Mouse (Mus musculus): Measurements from ENCODE around the gene Wtip. TPM values are rescaled to one million over a fixed set of nuclear protein-coding genes. Genes with fewer than 3 reads are reported as not detected.
"Not testable (repeated sequence)": the region's sequence is repeated elsewhere in the genome, so short reads cannot be mapped to it uniquely, and the experiment has no call there.

Gene Wtip
- total RNA-seq (2014; fragmentation: Nextera tagmentation) (not detected in 2 replicates), total RNA-seq (2017) (not detected in 2 replicates), polyA plus RNA-seq (2012) (not detected in 2 replicates)

- peaks cover 6% of the 10 kb centered on the region; the same call in 1 of the 2 replicates for H3K27me3 ChIP-seq (ENCODE audit: insufficient read depth, low read length)
- TF ChIP-seq TAL1 (conservative IDR thresholded peaks at IDR 0.05; ENCODE audit: low read depth, low read length) = no peak
- TF ChIP-seq CTCF (IDR thresholded peaks at IDR 0.05; ENCODE audit: low read depth, low read length) = no peak
- TF ChIP-seq GATA1 (IDR thresholded peaks at IDR 0.05; ENCODE audit: borderline replicate concordance, low read length) = no peak
- no peak for TF ChIP-seq POLR2AphosphoS5 (IDR thresholded peaks at IDR 0.05; ENCODE audit: insufficient replicate concordance, low read depth, low read length)
- no peak for TF ChIP-seq GATA2 (IDR thresholded peaks at IDR 0.05; ENCODE audit: borderline replicate concordance, low read depth, low read length)
These were observed at the start of gene Wtip for GRCm38 (mm10) chr7:34133117-34133762. Gene Wtip (minus strand): TSS chr7:34133268.

GRCm38 (mm10) chr7:34176241-34176640 is 43.2 kb upstream of the Wtip start:
- not testable (repeated sequence) for H3K4me1 ChIP-seq (ENCODE audit: insufficient read depth, low read depth, low read length); H3K27me3 ChIP-seq (ENCODE audit: insufficient read depth, low read length); DNase-seq (ENCODE audit: low spot score); H3K36me3 ChIP-seq (replicated peaks); ATAC-seq (ENCODE audit: extremely low read depth, insufficient number of reproducible peaks, low FRiP score, poor library complexity, severe bottlenecking); H3K4me3 ChIP-seq (ENCODE audit: low read depth, low read length)
- H3K9me3 ChIP-seq (replicated peaks) = peaks cover 23% of the 10 kb centered on the region

More at GRCm38 (mm10) chr7:34133117-34133762, at the start of gene Wtip:
- H3K4me1 ChIP-seq (ENCODE audit: insufficient read depth, low read depth, low read length) = 0 out of 2 replicates have a peak, but pooled peaks cover 3% of the 10 kb centered on the region
- peaks cover 12% of the 10 kb centered on the region for H3K9me3 ChIP-seq (replicated peaks)
- DNase-seq (ENCODE audit: low spot score) = no peak
- no peak within 1 kb of the TSS for H3K4me3 ChIP-seq (ENCODE audit: low read depth, low read length)
- H3K36me3 ChIP-seq (replicated peaks) = no peaks in the 10 kb centered on the region
- ATAC-seq (ENCODE audit: extremely low read depth, insufficient number of reproducible peaks, low FRiP score, poor library complexity, severe bottlenecking) = no peak

GRCm38 (mm10) chr7:34172251-34172650 is 39.2 kb upstream of the Wtip start:
- TF ChIP-seq GATA1 (IDR thresholded peaks at IDR 0.05; ENCODE audit: borderline replicate concordance, low read length) = no peak
- TF ChIP-seq TAL1 (conservative IDR thresholded peaks at IDR 0.05; ENCODE audit: low read depth, low read length) = no peak
- no peak for TF ChIP-seq CTCF (IDR thresholded peaks at IDR 0.05; ENCODE audit: low read depth, low read length)
- no peak for TF ChIP-seq GATA2 (IDR thresholded peaks at IDR 0.05; ENCODE audit: borderline replicate concordance, low read depth, low read length)
- TF ChIP-seq POLR2AphosphoS5 (IDR thresholded peaks at IDR 0.05; ENCODE audit: insufficient replicate concordance, low read depth, low read length) = no peak
- Histone ChIP-seq H3K9me3 (replicated peaks) (peaks cover 15% of the 10 kb centered on the region), H3K36me3 (replicated peaks) (no peaks in the 10 kb centered on the region), H3K4me1 (ENCODE audit: insufficient read depth, low read depth, low read length) (peaks cover 9% of the 10 kb centered on the region), H3K27me3 (ENCODE audit: insufficient read depth, low read length) (0 out of 2 replicates have a peak, but pooled peaks cover 2% of the 10 kb centered on the region), H3K4me3 (ENCODE audit: low read depth, low read length) (no peak overlapping the region)
- ATAC-seq (ENCODE audit: extremely low read depth, insufficient number of reproducible peaks, low FRiP score, poor library complexity, severe bottlenecking) (no peak), DNase-seq (ENCODE audit: low spot score) (no peak)

GRCm38 (mm10) chr7:34169454-34169853 is 36.4 kb upstream of the Wtip start, which contains the start of gene Uba2:
Gene Uba2 (minus strand): TSS chr7:34169599.
- H3K36me3 ChIP-seq (replicated peaks) = peaks cover 19% of the 10 kb centered on the region
- H3K9me3 ChIP-seq (replicated peaks) = no peaks in the 10 kb centered on the region
- TF ChIP-seq CTCF (IDR thresholded peaks at IDR 0.05; ENCODE audit: low read depth, low read length) = no peak
- TF ChIP-seq TAL1 (conservative IDR thresholded peaks at IDR 0.05; ENCODE audit: low read depth, low read length) = no peak
- DNase-seq (ENCODE audit: low spot score) (no peak), ATAC-seq (ENCODE audit: extremely low read depth, insufficient number of reproducible peaks, low FRiP score, poor library complexity, severe bottlenecking) (no peak)
- 0 out of 2 replicates have a peak, but pooled peaks cover 2% of the 10 kb centered on the region for H3K27me3 ChIP-seq (ENCODE audit: insufficient read depth, low read length)
- peak within 1 kb of the TSS; percentile 92 for H3K4me3 ChIP-seq (ENCODE audit: low read depth, low read length)
- H3K4me1 ChIP-seq (ENCODE audit: insufficient read depth, low read depth, low read length) = peaks cover 30% of the 10 kb centered on the region

- peak overlapping the region; percentile 92 for H3K4me3 ChIP-seq (ENCODE audit: low read depth, low read length)
- peak; percentile 64 for ATAC-seq (ENCODE audit: extremely low read depth, insufficient number of reproducible peaks, low FRiP score, poor library complexity, severe bottlenecking)
- H3K36me3 ChIP-seq (replicated peaks) = peaks cover 26% of the 10 kb centered on the region
- 0 out of 2 replicates have a peak, but pooled peaks cover 2% of the 10 kb centered on the region for H3K27me3 ChIP-seq (ENCODE audit: insufficient read depth, low read length)
- no peaks in the 10 kb centered on the region for H3K9me3 ChIP-seq (replicated peaks)
- peak; percentile 89 for DNase-seq (ENCODE audit: low spot score)
- H3K4me1 ChIP-seq (ENCODE audit: insufficient read depth, low read depth, low read length) = peaks cover 33% of the 10 kb centered on the region
- TF ChIP-seq GATA2 (IDR thresholded peaks at IDR 0.05; ENCODE audit: borderline replicate concordance, low read depth, low read length) = no peak
- TF ChIP-seq TAL1 (conservative IDR thresholded peaks at IDR 0.05; ENCODE audit: low read depth, low read length) = no peak
- no peak for TF ChIP-seq POLR2AphosphoS5 (IDR thresholded peaks at IDR 0.05; ENCODE audit: insufficient replicate concordance, low read depth, low read length)
- TF ChIP-seq CTCF (IDR thresholded peaks at IDR 0.05; ENCODE audit: low read depth, low read length) = no peak
- no peak for TF ChIP-seq GATA1 (IDR thresholded peaks at IDR 0.05; ENCODE audit: borderline replicate concordance, low read length)
These were observed 35.6 kb upstream of the Wtip start for GRCm38 (mm10) chr7:34168470-34169251.

GRCm38 (mm10) chr7:34167766-34168469 is 34.9 kb upstream of the Wtip start:
- peak overlapping the region; percentile 92 for H3K4me3 ChIP-seq (ENCODE audit: low read depth, low read length)
- TF ChIP-seq GATA2 (IDR thresholded peaks at IDR 0.05; ENCODE audit: borderline replicate concordance, low read depth, low read length) (no peak), GATA1 (IDR thresholded peaks at IDR 0.05; ENCODE audit: borderline replicate concordance, low read length) (no peak), TAL1 (conservative IDR thresholded peaks at IDR 0.05; ENCODE audit: low read depth, low read length) (no peak), POLR2AphosphoS5 (IDR thresholded peaks at IDR 0.05; ENCODE audit: insufficient replicate concordance, low read depth, low read length) (no peak), CTCF (IDR thresholded peaks at IDR 0.05; ENCODE audit: low read depth, low read length) (no peak)
- no peaks in the 10 kb centered on the region for H3K27me3 ChIP-seq (ENCODE audit: insufficient read depth, low read length)
- no peaks in the 10 kb centered on the region for H3K9me3 ChIP-seq (replicated peaks)
- peaks cover 33% of the 10 kb centered on the region for H3K36me3 ChIP-seq (replicated peaks)
- peak; percentile 23 for DNase-seq (ENCODE audit: low spot score)
- peaks cover 37% of the 10 kb centered on the region for H3K4me1 ChIP-seq (ENCODE audit: insufficient read depth, low read depth, low read length)
- ATAC-seq (ENCODE audit: extremely low read depth, insufficient number of reproducible peaks, low FRiP score, poor library complexity, severe bottlenecking) = 0 out of 2 replicates have a peak, but pooled peaks have one; percentile 16
